Mouse (Mus musculus) heart, adult 11 months (tissue): ENCODE data around the gene Erbb2.

Experiments
- DNase-seq: peaks from one replicate; pipeline ENCODE4 v3.0.0; 2022

The Erbb2 gene

GRCm38 (mm10) chr11:98426592-98426991 lies 14.3 kb downstream of the Erbb2 start:
- no peak for DNase-seq

GRCm38 (mm10) chr11:98428436-98428835 lies 16.2 kb downstream of the Erbb2 start:
- peak; percentile 89 for DNase-seq

GRCm38 (mm10) chr11:98431743-98432502 lies 19.7 kb downstream of the Erbb2 start:
- peak; percentile 86 for DNase-seq

GRCm38 (mm10) chr11:98435723-98436122 lies 23.5 kb downstream of the Erbb2 start:
- peak; percentile 90 for DNase-seq

- no peak for DNase-seq
Measured at GRCm38 (mm10) chr11:98437441-98437840, 25.2 kb downstream of the Erbb2 start.

- DNase-seq = peak; percentile 99
Measured at GRCm38 (mm10) chr11:98438331-98439158, 26.3 kb downstream of the Erbb2 start, which contains the start of gene Mien1. Gene Mien1 (minus strand): TSS chr11:98438991.

GRCm38 (mm10) chr11:98443688-98444087 lies 31.4 kb downstream of the Erbb2 start:
- DNase-seq = no peak

- no peak for DNase-seq
Measured at GRCm38 (mm10) chr11:98445238-98445637, 33.0 kb downstream of the Erbb2 start.

GRCm38 (mm10) chr11:98445679-98446078 lies 33.4 kb downstream of the Erbb2 start:
- no peak for DNase-seq

- DNase-seq = peak; percentile 92
Measured at GRCm38 (mm10) chr11:98446213-98446561, 33.9 kb downstream of the Erbb2 start, which contains the start of gene Grb7. Gene Grb7 (plus strand): TSS chr11:98446394.

GRCm38 (mm10) chr11:98446562-98447474 lies 34.5 kb downstream of the Erbb2 start:
- no peak for DNase-seq

GRCm38 (mm10) chr11:98447475-98447834 lies 35.2 kb downstream of the Erbb2 start:
- DNase-seq = no peak

GRCm38 (mm10) chr11:98448191-98448790 lies 36.0 kb downstream of the Erbb2 start:
- DNase-seq = peak; percentile 93

- no peak for DNase-seq
Measured at GRCm38 (mm10) chr11:98449419-98449818, 37.1 kb downstream of the Erbb2 start.

GRCm38 (mm10) chr11:98449921-98450771 lies 37.9 kb downstream of the Erbb2 start:
- DNase-seq = peak; percentile 94

GRCm38 (mm10) chr11:98455484-98455883 lies 43.2 kb downstream of the Erbb2 start:
- DNase-seq = peak; percentile 76

GRCm38 (mm10) chr11:98456545-98456944 lies 44.3 kb downstream of the Erbb2 start:
- DNase-seq = no peak

GRCm38 (mm10) chr11:98456945-98457344 lies 44.7 kb downstream of the Erbb2 start:
- no peak for DNase-seq

- DNase-seq = peak; percentile 98
Measured at GRCm38 (mm10) chr11:98457367-98458120, 45.3 kb downstream of the Erbb2 start.

- DNase-seq = no peak
Measured at GRCm38 (mm10) chr11:98458121-98458990, 46.1 kb downstream of the Erbb2 start.
